Mouse (Mus musculus) gastrocnemius, postnatal 14 days (tissue): Measurements from ENCODE around the gene Malsu1. TPM values are rescaled to one million over a fixed set of nuclear protein-coding genes. Genes with fewer than 3 reads are reported as not detected.

Experiments
- DNase-seq: peaks from one replicate; pipeline ENCODE4 v3.0.0; 2021; ENCODE audit warnings: mixed read lengths
- intact Hi-C: fragments of 180-260 bp; cut with DNase I; formaldehyde crosslinking; loops from one replicate; pipeline ENCODE4 v1.15.1; 2025; ENCODE audit warnings: low total_unique reads
- total RNA-seq, 2 experiments: library from RNA; stranded (reverse); gene quantifications; 2 replicates each; pipeline ENCODE4 v1.2.3; 2021

Malsu1 gene
- total RNA-seq, 2 experiments from 2014 or later, result 39.1 to 40.3 TPM

GRCm38 (mm10) chr6:49057053-49058021, 16.3 kb upstream of the Malsu1 start:
- peak; percentile 53 for DNase-seq
- intact Hi-C loops, result loop anchor here (5.0 kb wide), 2 partner anchors 85 to 150 kb away; no protein-coding TSS in a partner anchor

GRCm38 (mm10) chr6:49068361-49068760, 5.2 kb upstream of the Malsu1 start:
- intact Hi-C loops, result no loop called here
- DNase-seq, result no peak

- intact Hi-C loops, result no loop called here
Measured at GRCm38 (mm10) chr6:49074117-49074490, 509 bp downstream of the Malsu1 start.

GRCm38 (mm10) chr6:49077894-49078293, 4.3 kb downstream of the Malsu1 start:
- intact Hi-C loops, result no loop called here
- no peak for DNase-seq

More at GRCm38 (mm10) chr6:49074117-49074490, 509 bp downstream of the Malsu1 start:
- no peak for DNase-seq

- intact Hi-C loops, result no loop called here
- DNase-seq, result no peak
Measured at GRCm38 (mm10) chr6:49079313-49079712, 5.7 kb downstream of the Malsu1 start.

GRCm38 (mm10) chr6:49083008-49083407, 9.4 kb downstream of the Malsu1 start:
- DNase-seq, result no peak
- intact Hi-C loops, result no loop called here

- intact Hi-C loops, result no loop called here
- DNase-seq, result no peak
Measured at GRCm38 (mm10) chr6:49094968-49095367, 21.4 kb downstream of the Malsu1 start.

GRCm38 (mm10) chr6:49096421-49096820, 22.8 kb downstream of the Malsu1 start:
- peak; percentile 49 for DNase-seq
- intact Hi-C loops, result no loop called here

- intact Hi-C loops, result no loop called here
- DNase-seq, result peak; percentile 81
Measured at GRCm38 (mm10) chr6:49096933-49097461, 23.4 kb downstream of the Malsu1 start.

GRCm38 (mm10) chr6:49097596-49098110, 24.1 kb downstream of the Malsu1 start:
- intact Hi-C loops, result no loop called here
- DNase-seq, result peak; percentile 18

GRCm38 (mm10) chr6:49099086-49099485, 25.5 kb downstream of the Malsu1 start:
- intact Hi-C loops, result no loop called here
- DNase-seq, result no peak

- no peak for DNase-seq
- intact Hi-C loops, result no loop called here
Measured at GRCm38 (mm10) chr6:49106746-49107500, 33.3 kb downstream of the Malsu1 start.

- no peak for DNase-seq
- intact Hi-C loops, result no loop called here
Measured at GRCm38 (mm10) chr6:49109196-49109595, 35.6 kb downstream of the Malsu1 start.

- intact Hi-C loops, result no loop called here
- DNase-seq, result no peak
Measured at GRCm38 (mm10) chr6:49113895-49114294, 40.3 kb downstream of the Malsu1 start.

GRCm38 (mm10) chr6:49114457-49114856, 40.9 kb downstream of the Malsu1 start:
- DNase-seq, result no peak
- intact Hi-C loops, result no loop called here

GRCm38 (mm10) chr6:49115550-49115949, 42.0 kb downstream of the Malsu1 start:
- DNase-seq, result no peak
- intact Hi-C loops, result no loop called here

- no peak for DNase-seq
- intact Hi-C loops, result no loop called here
Measured at GRCm38 (mm10) chr6:49116241-49116640, 42.6 kb downstream of the Malsu1 start.

- intact Hi-C loops, result no loop called here
- DNase-seq, result no peak
Measured at GRCm38 (mm10) chr6:49118446-49118845, 44.9 kb downstream of the Malsu1 start.

GRCm38 (mm10) chr6:49119462-49120135, 46.0 kb downstream of the Malsu1 start:
- intact Hi-C loops, result no loop called here
- no peak for DNase-seq
